Mouse (Mus musculus): Measurements from ENCODE around the gene Wfdc21.

The Wfdc21 gene

GRCm38 (mm10) chr11:83799871-83800430 is 53.2 kb downstream of the Wfdc21 start:
- DNase-seq (ENCODE audit: low read depth in 2 of 2, low spot score in 2 of 2) = no peak

- peak in 1 of 2 experiments; percentile 6 for DNase-seq (ENCODE audit: low read depth in 2 of 2, low spot score in 2 of 2)
Measured at GRCm38 (mm10) chr11:83802166-83802565, 55.4 kb downstream of the Wfdc21 start.
